In the genomic region with DNA sequence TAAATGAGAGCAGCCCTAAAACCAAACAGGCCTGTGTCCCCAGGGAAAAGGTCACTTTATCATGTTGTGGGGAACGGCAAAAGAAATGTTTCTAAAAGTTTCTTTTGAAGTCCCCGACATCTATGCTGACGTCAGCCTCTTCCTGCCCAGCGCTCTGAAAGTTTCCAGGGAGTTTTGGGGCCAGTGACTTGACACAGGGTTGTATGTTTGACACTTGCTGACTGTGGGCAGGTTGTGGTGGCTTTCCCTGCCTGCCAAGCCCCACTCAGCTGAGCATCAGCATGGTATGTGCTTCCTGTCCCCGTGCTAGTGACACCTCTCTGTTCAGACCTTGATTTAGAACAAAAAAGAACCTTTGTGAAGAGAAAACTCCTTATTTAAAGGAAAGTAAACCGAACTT, we compare ENCODE assay signal across 14 mouse cellular contexts. TPM values are rescaled to one million over a fixed set of nuclear protein-coding genes. Genes with fewer than 3 reads are reported as not detected.
DNase-seq lines count a peak whose midpoint lies in the region; ATAC-seq and TF ChIP-seq lines count a peak whose summit lies in the region.
"Had no signal": no experiment of that assay in that cellular context is flagged by ENCODE, and none has a peak within 500 bp of the region (broad histone marks: within the 10 kb centered on the region; RNA-seq: fewer than 3 reads in every experiment).

No protein-coding gene starts in this region.

- peak overlapping the region; percentile 34; the same call in 1 of the 2 replicates for H3K27ac ChIP-seq in liver, postnatal 0 days (ENCODE audit: low read depth)
- no peak overlapping the region for H3K27ac ChIP-seq in liver, embryonic 12.5 days
- H3K27ac ChIP-seq in kidney, embryonic 15.5 days, result no peak overlapping the region
- H3K27ac ChIP-seq: limb, embryonic 13.5 days had no signal

- no peak overlapping the region for H3K4me3 ChIP-seq in liver, postnatal 0 days (ENCODE audit: low read depth, low read length)
- no peak overlapping the region for H3K4me3 ChIP-seq in liver, embryonic 12.5 days
- no peak overlapping the region for H3K4me3 ChIP-seq in kidney, embryonic 15.5 days (replicated peaks)
- H3K4me3 ChIP-seq: limb, embryonic 13.5 days had no signal

- TF ChIP-seq EP300 in liver, postnatal 0 days (IDR thresholded peaks at IDR 0.05; ENCODE audit: low read depth), result no peak

- H3K4me1 ChIP-seq in liver, postnatal 0 days (ENCODE audit: insufficient read depth), result no peaks in the 10 kb centered on the region; the same call in 1 of the 2 replicates
- no peaks in the 10 kb centered on the region for H3K4me1 ChIP-seq in liver, embryonic 12.5 days
- H3K4me1 ChIP-seq in kidney, embryonic 15.5 days, result no peaks in the 10 kb centered on the region
- H3K4me1 ChIP-seq: limb, embryonic 13.5 days had no signal

- TF ChIP-seq CTCF in liver, postnatal 0 days (IDR thresholded peaks at IDR 0.05; ENCODE audit: low read depth), result no peak

- no peaks in the 10 kb centered on the region for H3K36me3 ChIP-seq in liver, postnatal 0 days (replicated peaks; ENCODE audit: insufficient read depth, low read length)
- H3K36me3 ChIP-seq in liver, embryonic 12.5 days, result no peaks in the 10 kb centered on the region
- H3K36me3 ChIP-seq in kidney, embryonic 15.5 days, result no peaks in the 10 kb centered on the region
- H3K36me3 ChIP-seq: limb, embryonic 13.5 days had no signal

- H3K27me3 ChIP-seq in liver, postnatal 0 days (ENCODE audit: insufficient read depth, low read length), result no peaks in the 10 kb centered on the region
- H3K27me3 ChIP-seq in liver, embryonic 12.5 days (replicated peaks), result no peaks in the 10 kb centered on the region
- H3K27me3 ChIP-seq in kidney, embryonic 15.5 days, result no peaks in the 10 kb centered on the region
- H3K27me3 ChIP-seq: limb, embryonic 13.5 days had no signal

- no peak for DNase-seq in liver, postnatal 0 days
- DNase-seq in adrenal gland, postnatal 36 days, result peak; percentile 25 to 46
- peak; percentile 86 to 90 for DNase-seq in natural killer cell, adult 2 months (ENCODE audit: low spot score in 2 of 2)
- peak; percentile 66 to 79 for DNase-seq in thymus, postnatal 36 days
- DNase-seq in layer of hippocampus, postnatal 36 days, result no peak
- DNase-seq in right cerebral cortex, postnatal 14 days, result no peak
- DNase-seq: gastrocnemius, postnatal 10 days; heart, postnatal 10 days; kidney, adult 11 months had no signal

- no peak for ATAC-seq in liver, postnatal 0 days
- no peak for ATAC-seq in liver, embryonic 12.5 days
- no peak for ATAC-seq in kidney, embryonic 15.5 days (replicated peaks; ENCODE audit: low FRiP score)

- no peak overlapping the region for H3K9ac ChIP-seq in liver, postnatal 0 days (replicated peaks)
- no peak overlapping the region for H3K9ac ChIP-seq in liver, embryonic 12.5 days
- no peak overlapping the region for H3K9ac ChIP-seq in kidney, embryonic 15.5 days
- H3K9ac ChIP-seq: limb, embryonic 13.5 days had no signal

- no peaks in the 10 kb centered on the region for H3K9me3 ChIP-seq in liver, postnatal 0 days (ENCODE audit: low read length)
- no peaks in the 10 kb centered on the region for H3K9me3 ChIP-seq in liver, embryonic 12.5 days (replicated peaks)
- no peaks in the 10 kb centered on the region for H3K9me3 ChIP-seq in kidney, embryonic 15.5 days (replicated peaks)
- H3K9me3 ChIP-seq: limb, embryonic 13.5 days had no signal

- no peak overlapping the region for H3K4me2 ChIP-seq in liver, postnatal 0 days (ENCODE audit: low read depth, low read length)
- H3K4me2 ChIP-seq in liver, embryonic 12.5 days, result no peak overlapping the region
- H3K4me2 ChIP-seq in kidney, embryonic 15.5 days, result no peak overlapping the region
- H3K4me2 ChIP-seq: limb, embryonic 13.5 days had no signal

- WGBS in liver, postnatal 0 days (ENCODE audit: insufficient replicate concordance), result 18% methylated on average over 6 of the region's 6 CpGs
- 24% methylated on average over 6 of the region's 6 CpGs for WGBS in liver, embryonic 12.5 days (ENCODE audit: insufficient replicate concordance)
- WGBS in kidney, embryonic 15.5 days, result 47% methylated on average over 6 of the region's 6 CpGs

RNA-seq across cellular contexts. Expression of gene Il2ra, which starts 10.7 kb away (rescaled TPM):
- polyA plus RNA-seq in liver, postnatal 0 days (2015; fragmentation: Nextera tagmentation; extraction: Ambion mirVana), result 0.06 and 0.23 TPM in 2 replicates
- not detected in 2 replicates for polyA plus RNA-seq in liver, embryonic 12.5 days (2016; fragmentation: Nextera tagmentation; extraction: Ambion mirVana)
- under 1 TPM; 0.20 to 0.30 TPM for total RNA-seq in adrenal gland, postnatal 36 days (2021)
- polyA plus RNA-seq in kidney, embryonic 15.5 days (2015; fragmentation: Nextera tagmentation; extraction: Ambion mirVana), result not detected in 2 replicates
- under 1 TPM; 0.10 to 0.35 TPM for total RNA-seq in layer of hippocampus, postnatal 36 days (2021)
- total RNA-seq: midbrain, postnatal 0 days had no signal
- polyA plus RNA-seq: limb, embryonic 13.5 days; midbrain, postnatal 0 days had no signal

RNA-seq across cellular contexts. Expression of gene Gm17490, which starts 27.3 kb away (rescaled TPM):
- polyA plus RNA-seq in liver, postnatal 0 days (2015; fragmentation: Nextera tagmentation; extraction: Ambion mirVana), result not detected in 2 replicates
- polyA plus RNA-seq in liver, embryonic 12.5 days (2016; fragmentation: Nextera tagmentation; extraction: Ambion mirVana), result not detected in 2 replicates
- total RNA-seq in adrenal gland, postnatal 36 days (2021), result not detected
- polyA plus RNA-seq in kidney, embryonic 15.5 days (2015; fragmentation: Nextera tagmentation; extraction: Ambion mirVana), result not detected in 2 replicates
- total RNA-seq in layer of hippocampus, postnatal 36 days (2021), result not detected
- total RNA-seq: gastrocnemius, postnatal 10 days; heart, postnatal 10 days; midbrain, postnatal 0 days had no signal
- polyA plus RNA-seq: limb, embryonic 13.5 days; lung, embryonic 16.5 days; midbrain, postnatal 0 days had no signal

RNA-seq across cellular contexts. Expression of gene Rbm17, which starts 49.4 kb away (rescaled TPM):
- polyA plus RNA-seq in liver, postnatal 0 days (2015; fragmentation: Nextera tagmentation; extraction: Ambion mirVana), result 46.9 and 50.8 TPM in 2 replicates
- 107 and 108 TPM in 2 replicates for polyA plus RNA-seq in liver, embryonic 12.5 days (2016; fragmentation: Nextera tagmentation; extraction: Ambion mirVana)
- total RNA-seq in adrenal gland, postnatal 36 days (2021), result 100 to 1,000 TPM; 109 to 121 TPM
- polyA plus RNA-seq in kidney, embryonic 15.5 days (2015; fragmentation: Nextera tagmentation; extraction: Ambion mirVana), result 148 and 154 TPM in 2 replicates
- total RNA-seq in layer of hippocampus, postnatal 36 days (2021), result 10 to 100 TPM; 72.4 to 86.0 TPM

RNA-seq across cellular contexts. Expression of gene Il15ra, which starts 51.8 kb away (rescaled TPM):
- 23.8 and 31.1 TPM in 2 replicates for polyA plus RNA-seq in liver, postnatal 0 days (2015; fragmentation: Nextera tagmentation; extraction: Ambion mirVana)
- 1.7 and 2.1 TPM in 2 replicates for polyA plus RNA-seq in liver, embryonic 12.5 days (2016; fragmentation: Nextera tagmentation; extraction: Ambion mirVana)
- 10 to 100 TPM; 20.1 to 20.3 TPM for total RNA-seq in adrenal gland, postnatal 36 days (2021)
- 2.1 and 2.2 TPM in 2 replicates for polyA plus RNA-seq in kidney, embryonic 15.5 days (2015; fragmentation: Nextera tagmentation; extraction: Ambion mirVana)
- total RNA-seq in layer of hippocampus, postnatal 36 days (2021), result 1 to 10 TPM; 5.3 to 8.4 TPM

Comparison
In these comparisons a context has a peak if more than half of its experiments do, and no peak if none do; other contexts are left out.
1. DNase-seq: peak in adrenal gland, postnatal 36 days (2 of 2), natural killer cell, adult 2 months (2 of 2) and thymus, postnatal 36 days (2 of 2); none in liver, postnatal 0 days (single experiment), layer of hippocampus, postnatal 36 days (0 of 2) and right cerebral cortex, postnatal 14 days (single experiment).